20 mouse cellular contexts compared by ENCODE assay signal in the genomic region with DNA sequence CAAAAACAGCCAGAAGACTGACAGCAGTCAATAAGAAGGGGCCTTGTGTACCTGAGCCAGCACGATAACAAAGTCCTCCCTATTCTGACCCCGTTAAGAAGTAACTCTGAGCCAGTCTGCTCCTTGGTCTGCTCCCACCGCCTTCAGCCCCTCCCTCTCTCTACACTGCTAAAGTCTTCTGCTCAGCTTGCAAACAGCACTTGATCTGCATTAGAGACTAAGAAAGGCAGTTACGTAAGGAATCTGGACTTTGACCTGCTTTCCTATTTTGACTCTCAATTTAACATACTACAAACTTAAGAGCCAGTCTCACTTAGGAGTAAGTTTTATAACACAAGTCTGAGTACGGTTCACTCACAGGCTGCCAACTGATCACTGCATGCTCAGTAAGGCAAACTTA. TPM values are rescaled to one million over a fixed set of nuclear protein-coding genes. Genes with fewer than 3 reads are reported as not detected.
DNase-seq lines count a peak whose midpoint lies in the region; ATAC-seq and TF ChIP-seq lines count a peak whose summit lies in the region.
"Had no signal": no experiment of that assay in that cellular context is flagged by ENCODE, and none has a peak within 500 bp of the region (broad histone marks: within the 10 kb centered on the region; RNA-seq: fewer than 3 reads in every experiment).

No protein-coding gene starts in this region.

- peak; percentile 87 for DNase-seq in kidney, adult 11 months
- peak; percentile 58 for DNase-seq in kidney, postnatal 10 days
- peak; percentile 83 for DNase-seq in yolk sac, embryonic 10.5 days (ENCODE audit: low spot score)
- DNase-seq in spleen, postnatal 14 days (ENCODE audit: low spot score in 2 of 2), result no peak
- no peak for DNase-seq in forebrain, embryonic 14.5 days (ENCODE audit: low spot score)
- DNase-seq: adrenal gland, postnatal 10 days; cerebellum, adult 18-20 months; heart, postnatal 36 days; lung, postnatal 4 days; right cerebral cortex, postnatal 25 days had no signal

- no peaks in the 10 kb centered on the region for H3K4me1 ChIP-seq in kidney, embryonic 14.5 days (ENCODE audit: control insufficient read depth, insufficient read depth, low read length)
- H3K4me1 ChIP-seq in intestine, postnatal 0 days (replicated peaks; ENCODE audit: control insufficient read depth, insufficient read depth, low read length), result no peaks in the 10 kb centered on the region
- H3K4me1 ChIP-seq in forebrain, embryonic 14.5 days (ENCODE audit: control insufficient read depth, insufficient read depth, low read length), result no peaks in the 10 kb centered on the region
- H3K4me1 ChIP-seq: embryonic facial prominence, embryonic 10.5 days; forebrain, embryonic 13.5 days; liver, embryonic 15.5 days; midbrain, embryonic 10.5 days; neural tube, embryonic 13.5 days; stomach, embryonic 15.5 days had no signal

- H3K36me3 ChIP-seq in kidney, embryonic 14.5 days (ENCODE audit: control insufficient read depth, insufficient read depth, low read length), result peaks cover 69% of the 10 kb centered on the region
- peaks cover 48% of the 10 kb centered on the region for H3K36me3 ChIP-seq in intestine, postnatal 0 days (ENCODE audit: control insufficient read depth, insufficient read depth)
- peaks cover 68% of the 10 kb centered on the region for H3K36me3 ChIP-seq in forebrain, embryonic 14.5 days (ENCODE audit: control insufficient read depth, insufficient read depth, low read length)

- no peak overlapping the region for H3K4me2 ChIP-seq in kidney, embryonic 14.5 days (replicated peaks; ENCODE audit: low read depth, low read length)
- H3K4me2 ChIP-seq in intestine, postnatal 0 days (replicated peaks; ENCODE audit: low read depth), result 0 out of 2 replicates have a peak overlapping the region, but pooled peaks have one; percentile 6
- no peak overlapping the region for H3K4me2 ChIP-seq in forebrain, embryonic 14.5 days (ENCODE audit: low read length)
- H3K4me2 ChIP-seq: forebrain, embryonic 13.5 days; heart, embryonic 13.5 days; liver, embryonic 15.5 days; neural tube, embryonic 13.5 days; stomach, embryonic 15.5 days had no signal

- no peak; the same call in 1 of the 2 replicates for ATAC-seq in kidney, embryonic 14.5 days (ENCODE audit: low FRiP score, low TSS enrichment)
- ATAC-seq in intestine, postnatal 0 days, result peak; percentile 80
- no peak for ATAC-seq in forebrain, embryonic 14.5 days
- ATAC-seq: forebrain, embryonic 13.5 days; hindbrain, postnatal 0 days had no signal

- H3K27ac ChIP-seq in kidney, embryonic 14.5 days (ENCODE audit: low read depth, low read length), result no peak overlapping the region
- no peak overlapping the region for H3K27ac ChIP-seq in intestine, postnatal 0 days (ENCODE audit: low read depth, low read length)
- H3K27ac ChIP-seq in forebrain, embryonic 14.5 days (ENCODE audit: low read depth, low read length), result no peak overlapping the region
- H3K27ac ChIP-seq: embryonic facial prominence, embryonic 10.5 days; forebrain, embryonic 13.5 days; heart, embryonic 13.5 days; hindbrain, postnatal 0 days; liver, embryonic 15.5 days; midbrain, embryonic 10.5 days; neural tube, embryonic 13.5 days; stomach, embryonic 15.5 days had no signal

- H3K9me3 ChIP-seq in kidney, embryonic 14.5 days (ENCODE audit: control insufficient read depth, low read length), result no peaks in the 10 kb centered on the region
- H3K9me3 ChIP-seq in intestine, postnatal 0 days (ENCODE audit: control insufficient read depth), result no peaks in the 10 kb centered on the region
- H3K9me3 ChIP-seq in forebrain, embryonic 14.5 days (replicated peaks; ENCODE audit: control insufficient read depth, low read length), result no peaks in the 10 kb centered on the region
- H3K9me3 ChIP-seq: embryonic facial prominence, embryonic 10.5 days; forebrain, embryonic 13.5 days; heart, embryonic 13.5 days; liver, embryonic 15.5 days; midbrain, embryonic 10.5 days; neural tube, embryonic 13.5 days; stomach, embryonic 15.5 days had no signal

- H3K27me3 ChIP-seq in kidney, embryonic 14.5 days (ENCODE audit: control insufficient read depth, insufficient read depth, low read length), result no peaks in the 10 kb centered on the region
- no peaks in the 10 kb centered on the region for H3K27me3 ChIP-seq in intestine, postnatal 0 days (replicated peaks; ENCODE audit: control insufficient read depth, insufficient read depth, low read length)
- no peaks in the 10 kb centered on the region for H3K27me3 ChIP-seq in forebrain, embryonic 14.5 days (replicated peaks; ENCODE audit: control insufficient read depth, insufficient read depth, low read length)
- H3K27me3 ChIP-seq: forebrain, embryonic 13.5 days; heart, embryonic 13.5 days; liver, embryonic 15.5 days; neural tube, embryonic 13.5 days; stomach, embryonic 15.5 days had no signal

- H3K9ac ChIP-seq in kidney, embryonic 14.5 days (ENCODE audit: low read depth, low read length), result no peak overlapping the region
- H3K9ac ChIP-seq in intestine, postnatal 0 days (ENCODE audit: low read depth, low read length), result no peak overlapping the region
- no peak overlapping the region for H3K9ac ChIP-seq in forebrain, embryonic 14.5 days (ENCODE audit: low read length)
- H3K9ac ChIP-seq: forebrain, embryonic 13.5 days; heart, embryonic 13.5 days; liver, embryonic 15.5 days; neural tube, embryonic 13.5 days; stomach, embryonic 15.5 days had no signal

- no peak for TF ChIP-seq CTCF in intestine, postnatal 0 days (IDR thresholded peaks at IDR 0.05; ENCODE audit: low read depth)

- WGBS in kidney, embryonic 14.5 days, result 81% methylated on average over 5 of the region's 5 CpGs
- 38% methylated on average over 5 of the region's 5 CpGs for WGBS in intestine, postnatal 0 days
- 68% methylated on average over 5 of the region's 5 CpGs for WGBS in forebrain, embryonic 14.5 days

- H3K4me3 ChIP-seq in kidney, embryonic 14.5 days (ENCODE audit: low read length), result no peak overlapping the region
- H3K4me3 ChIP-seq in intestine, postnatal 0 days (ENCODE audit: low read depth, low read length), result no peak overlapping the region
- no peak overlapping the region for H3K4me3 ChIP-seq in forebrain, embryonic 14.5 days (ENCODE audit: low read depth, low read length)
- H3K4me3 ChIP-seq: embryonic facial prominence, embryonic 10.5 days; forebrain, embryonic 13.5 days; heart, embryonic 13.5 days; liver, embryonic 15.5 days; midbrain, embryonic 10.5 days; neural tube, embryonic 13.5 days; stomach, embryonic 15.5 days had no signal

RNA-seq across cellular contexts. Expression of a gene that starts 12.6 kb away (rescaled TPM):
- polyA plus RNA-seq in kidney, embryonic 14.5 days (2014; fragmentation: Nextera tagmentation; extraction: Ambion mirVana), result 156 and 157 TPM in 2 replicates
- 107 and 109 TPM in 2 replicates for polyA plus RNA-seq in intestine, postnatal 0 days (2015; fragmentation: Nextera tagmentation; extraction: Ambion mirVana)
- polyA plus RNA-seq in forebrain, embryonic 14.5 days (2014; fragmentation: Nextera tagmentation; extraction: Ambion mirVana), result 163 and 178 TPM in 2 replicates

Comparison
In these comparisons a context has a peak if more than half of its experiments do, and no peak if none do; other contexts are left out.
1. DNase-seq: peak in kidney, adult 11 months (single experiment), kidney, postnatal 10 days (single experiment) and yolk sac, embryonic 10.5 days (single experiment); none in spleen, postnatal 14 days (0 of 2) and forebrain, embryonic 14.5 days (single experiment).